Mouse (Mus musculus) heart, adult 2 months (tissue): ENCODE results near the gene Mapk10.

Source experiments
- CTCF ChIP-seq: fragments of 200-600 bp; IDR thresholded peaks from 2 replicates; pipeline ENCODE4 v1.8.1; 2022; ENCODE audit warnings: antibody characterized with exemption, mild to moderate bottlenecking, moderate library complexity
- EP300 ChIP-seq: fragments of 200-500 bp; IDR thresholded peaks from 2 replicates; pipeline ENCODE4 v1.6.1; 2011; ENCODE audit warnings: low read depth, low read length, control low read depth; ENCODE audit not compliant: insufficient read depth
- POLR2A ChIP-seq: fragments of 200-500 bp; IDR thresholded peaks from 2 replicates; pipeline ENCODE4 v1.6.1; 2011; ENCODE audit warnings: mild to moderate bottlenecking, low read depth, low read length, control low read depth; ENCODE audit not compliant: insufficient read depth

GRCm38 (mm10) chr5:102995928-102996327 lies 215.2 kb downstream of the Mapk10 start:
- no peak for TF ChIP-seq CTCF
- no peak for TF ChIP-seq POLR2A
- no peak for TF ChIP-seq EP300
